Mouse (Mus musculus) stomach, postnatal 0 days (tissue): ENCODE measurements around the gene Stk10.

Source experiments
- CTCF ChIP-seq: IDR thresholded peaks from 2 replicates; pipeline ENCODE4 v1.5.1; 2016; ENCODE audit warnings: antibody characterized with exemption, low read depth, mild to moderate bottlenecking, moderate library complexity
- EP300 ChIP-seq: optimal IDR thresholded peaks from 2 replicates; pipeline ENCODE3; 2016; ENCODE audit warnings: antibody characterized with exemption

- TF ChIP-seq EP300 (no peak), CTCF (no peak)
Observed at GRCm38 (mm10) chr11:32582813-32583212, 49.7 kb downstream of the Stk10 start.
